Mouse (Mus musculus) limb, embryonic 10.5 days (tissue): ENCODE measurements at regions not wholly inside any gene's neighbourhood (a gene's known extent, or its start where the extent isn't known, plus 50 kb on each side); places are given as distances from the start of the nearest gene placed in this dataset.

Experiments
- DNase-seq: peaks from one replicate; pipeline ENCODE4 v3.0.0-alpha.2; 2017; ENCODE audit warnings: low spot score
- H3K27ac ChIP-seq: fragments of 300-500 bp; sonication (generic); 2 replicates; pipeline ENCODE4 v1.5.1; 2016; ENCODE audit warnings: mild to moderate bottlenecking
- H3K27me3 ChIP-seq: fragments of 300-500 bp; sonication (generic); 2 replicates; pipeline ENCODE4 v1.6.1; 2016; ENCODE audit warnings: low read depth, mild to moderate bottlenecking; ENCODE audit not compliant: poor library complexity, severe bottlenecking
- H3K36me3 ChIP-seq: fragments of 300-500 bp; sonication (generic); 2 replicates; pipeline ENCODE4 v1.6.1; 2016; ENCODE audit warnings: mild to moderate bottlenecking, moderate library complexity
- H3K4me1 ChIP-seq: fragments of 300-500 bp; sonication (generic); 2 replicates; pipeline ENCODE4 v1.6.1; 2016
- H3K4me3 ChIP-seq: fragments of 300-500 bp; sonication (generic); 2 replicates; pipeline ENCODE4 v1.5.1; 2016; ENCODE audit warnings: mild to moderate bottlenecking, moderate library complexity
- H3K9me3 ChIP-seq: fragments of 300-500 bp; sonication (generic); replicated peaks from 2 replicates; pipeline ENCODE4 v1.6.1; 2016; ENCODE audit warnings: mild to moderate bottlenecking
- WGBS: fragments of 180-500 bp; shearing (Covaris S2); methylation state at CpG from one replicate; pipeline ENCODE4 v1.1.7; 2016; 5-methylcytosine and 5-hydroxymethylcytosine counted together

GRCm38 (mm10) chr13:97459106-97459505 is 218.2 kb downstream of the Enc1 start:
- H3K9me3 ChIP-seq, result no peaks in the 10 kb centered on the region
- no peaks in the 10 kb centered on the region for H3K27me3 ChIP-seq
- no peak overlapping the region for H3K4me3 ChIP-seq
- H3K27ac ChIP-seq, result no peak overlapping the region
- DNase-seq, result no peak
- H3K36me3 ChIP-seq, result no peaks in the 10 kb centered on the region
- WGBS, result 96% methylated on average over 7 of the region's 7 CpGs
- H3K4me1 ChIP-seq, result peaks cover 5% of the 10 kb centered on the region; the same call in 1 of the 2 replicates

GRCm38 (mm10) chr13:97455961-97456360 is 215.1 kb downstream of the Enc1 start:
- no peaks in the 10 kb centered on the region for H3K27me3 ChIP-seq
- DNase-seq, result no peak
- no peak overlapping the region for H3K27ac ChIP-seq
- 27% methylated on average over 6 of the region's 6 CpGs for WGBS
- H3K36me3 ChIP-seq, result no peaks in the 10 kb centered on the region
- H3K4me1 ChIP-seq, result peaks cover 28% of the 10 kb centered on the region
- no peak overlapping the region for H3K4me3 ChIP-seq
- H3K9me3 ChIP-seq, result no peaks in the 10 kb centered on the region

- Histone ChIP-seq H3K27ac (no peak overlapping the region), H3K36me3 (no peaks in the 10 kb centered on the region), H3K27me3 (no peaks in the 10 kb centered on the region), H3K4me1 (peaks cover 38% of the 10 kb centered on the region), H3K4me3 (no peak overlapping the region), H3K9me3 (no peaks in the 10 kb centered on the region)
- no peak for DNase-seq
- WGBS, result 69% methylated on average over 8 of the region's 8 CpGs
These were observed 213.8 kb downstream of the Enc1 start for GRCm38 (mm10) chr13:97454715-97455114.

- 25% methylated on average over 6 of the region's 6 CpGs for WGBS
- H3K4me3 ChIP-seq, result no peak overlapping the region; the same call in 1 of the 2 replicates
- DNase-seq, result no peak
- peaks cover 39% of the 10 kb centered on the region for H3K4me1 ChIP-seq
- no peaks in the 10 kb centered on the region for H3K9me3 ChIP-seq
- H3K36me3 ChIP-seq, result no peaks in the 10 kb centered on the region
- peak overlapping the region; percentile 50 for H3K27ac ChIP-seq
- H3K27me3 ChIP-seq, result no peaks in the 10 kb centered on the region
These were observed 212.6 kb downstream of the Enc1 start for GRCm38 (mm10) chr13:97453469-97453868.

GRCm38 (mm10) chr13:97453090-97453430 is 212.2 kb downstream of the Enc1 start:
- 8% methylated on average over 5 of the region's 5 CpGs for WGBS
- Histone ChIP-seq H3K4me1 (peaks cover 39% of the 10 kb centered on the region), H3K27ac (peak overlapping the region; percentile 50), H3K9me3 (no peaks in the 10 kb centered on the region), H3K4me3 (no peak overlapping the region; the same call in 1 of the 2 replicates), H3K36me3 (no peaks in the 10 kb centered on the region), H3K27me3 (no peaks in the 10 kb centered on the region)
- no peak for DNase-seq

GRCm38 (mm10) chr13:97452386-97453089 is 211.6 kb downstream of the Enc1 start:
- WGBS, result 12% methylated on average over 11 of the region's 11 CpGs
- Histone ChIP-seq H3K4me3 (no peak overlapping the region), H3K4me1 (peaks cover 39% of the 10 kb centered on the region), H3K36me3 (no peaks in the 10 kb centered on the region), H3K27me3 (no peaks in the 10 kb centered on the region), H3K9me3 (no peaks in the 10 kb centered on the region), H3K27ac (peak overlapping the region; percentile 50)
- DNase-seq, result no peak

GRCm38 (mm10) chr13:97451276-97451675 is 210.4 kb downstream of the Enc1 start:
- no peak for DNase-seq
- Histone ChIP-seq H3K9me3 (no peaks in the 10 kb centered on the region), H3K27ac (no peak overlapping the region), H3K4me3 (no peak overlapping the region), H3K36me3 (no peaks in the 10 kb centered on the region), H3K4me1 (peaks cover 44% of the 10 kb centered on the region), H3K27me3 (no peaks in the 10 kb centered on the region)
- WGBS, result 84% methylated on average over 10 of the region's 10 CpGs

- no peaks in the 10 kb centered on the region for H3K27me3 ChIP-seq
- 89% methylated on average over 1 of the region's 1 CpGs for WGBS
- no peaks in the 10 kb centered on the region for H3K9me3 ChIP-seq
- no peak for DNase-seq
- H3K4me1 ChIP-seq, result peaks cover 34% of the 10 kb centered on the region
- H3K4me3 ChIP-seq, result no peak overlapping the region
- no peaks in the 10 kb centered on the region for H3K36me3 ChIP-seq
- no peak overlapping the region for H3K27ac ChIP-seq
These were observed 207.2 kb downstream of the Enc1 start for GRCm38 (mm10) chr13:97448123-97448522.

- Histone ChIP-seq H3K36me3 (no peaks in the 10 kb centered on the region), H3K27ac (no peak overlapping the region), H3K4me1 (peaks cover 35% of the 10 kb centered on the region), H3K27me3 (peaks cover 14% of the 10 kb centered on the region; the same call in 1 of the 2 replicates), H3K9me3 (no peaks in the 10 kb centered on the region), H3K4me3 (no peak overlapping the region)
- DNase-seq, result no peak
- WGBS, result 84% methylated on average over 14 of the region's 14 CpGs
These were observed 203.0 kb downstream of the Enc1 start for GRCm38 (mm10) chr13:97443731-97444428.

- H3K4me3 ChIP-seq, result no peak overlapping the region
- peaks cover 23% of the 10 kb centered on the region for H3K27me3 ChIP-seq
- 84% methylated on average over 1 of the region's 1 CpGs for WGBS
- H3K4me1 ChIP-seq, result peaks cover 42% of the 10 kb centered on the region
- peak overlapping the region; percentile 81 for H3K27ac ChIP-seq
- no peaks in the 10 kb centered on the region for H3K36me3 ChIP-seq
- H3K9me3 ChIP-seq, result no peaks in the 10 kb centered on the region
- DNase-seq, result no peak
These were observed 201.9 kb downstream of the Enc1 start for GRCm38 (mm10) chr13:97442806-97443205.

- Histone ChIP-seq H3K9me3 (no peaks in the 10 kb centered on the region), H3K4me3 (no peak overlapping the region), H3K27me3 (peaks cover 23% of the 10 kb centered on the region), H3K27ac (peak overlapping the region; percentile 81), H3K4me1 (peaks cover 42% of the 10 kb centered on the region), H3K36me3 (no peaks in the 10 kb centered on the region)
- WGBS, result 44% methylated on average over 10 of the region's 10 CpGs
- DNase-seq, result peak; percentile 41
These were observed 201.4 kb downstream of the Enc1 start for GRCm38 (mm10) chr13:97442283-97442682.

- no peak overlapping the region for H3K4me3 ChIP-seq
- no peaks in the 10 kb centered on the region for H3K36me3 ChIP-seq
- 58% methylated on average over 2 of the region's 2 CpGs for WGBS
- no peak for DNase-seq
- peak overlapping the region; percentile 81 for H3K27ac ChIP-seq
- H3K4me1 ChIP-seq, result peaks cover 41% of the 10 kb centered on the region
- peaks cover 23% of the 10 kb centered on the region for H3K27me3 ChIP-seq
- H3K9me3 ChIP-seq, result no peaks in the 10 kb centered on the region
These were observed 200.9 kb downstream of the Enc1 start for GRCm38 (mm10) chr13:97441803-97442202.

GRCm38 (mm10) chr13:97439216-97439979 is 198.5 kb downstream of the Enc1 start:
- Histone ChIP-seq H3K9me3 (no peaks in the 10 kb centered on the region), H3K27me3 (peaks cover 27% of the 10 kb centered on the region), H3K27ac (peak overlapping the region; percentile 71), H3K4me1 (peaks cover 65% of the 10 kb centered on the region), H3K36me3 (no peaks in the 10 kb centered on the region), H3K4me3 (peak overlapping the region; percentile 19)
- peak; percentile 44 for DNase-seq
- 17% methylated on average over 16 of the region's 16 CpGs for WGBS
